Mouse (Mus musculus) C2C12 (cell line): Measurements from ENCODE around the gene Prrg4.

ENCODE experiments used
- CTCF ChIP-seq: IDR thresholded peaks from one replicate; pipeline ENCODE4 v1.5.1; 2011; ENCODE audit not compliant: control insufficient read depth, insufficient read depth, insufficient read length
- USF1 ChIP-seq: IDR thresholded peaks from one replicate; pipeline ENCODE4 v1.6.1; 2011; ENCODE audit warnings: low read depth, mild to moderate bottlenecking, control low read depth, moderate library complexity

- TF ChIP-seq CTCF = no peak
- no peak for TF ChIP-seq USF1
These were observed 6.1 kb upstream of the Prrg4 start for GRCm38 (mm10) chr2:104855732-104856131.
